Mouse (Mus musculus) adrenal gland, adult 18-20 months (tissue): ENCODE results near the gene Fbxo42. TPM values are rescaled to one million over a fixed set of nuclear protein-coding genes. Genes with fewer than 3 reads are reported as not detected.

Experiments used
- DNase-seq, 2 experiments: peaks; one replicate each; pipeline ENCODE4 v3.0.0; 2021 to 2022; ENCODE audit warnings: low spot score in 2 of 2
- long read RNA-seq, 2 experiments: library from polyadenylated mRNA; stranded (forward); transcript quantifications; one replicate each; pipeline ENCODE4 v2.0.0; 2021
- total RNA-seq, 2 experiments: library from RNA; stranded (reverse); gene quantifications; 1 replicate in 1 of 2; 2 replicates in 1 of 2; pipeline ENCODE4 v1.2.3; 2021

Gene Fbxo42
- 10 to 100 TPM; 21.1 to 23.1 TPM for total RNA-seq
- long read RNA-seq, experiment 1, full-length matches to known transcripts, result 9 of 17 reads
- long read RNA-seq, experiment 1, partial matches to known transcripts, result 1 of 17 reads
- long read RNA-seq, experiment 1, other reads (novel, unspliced or antisense), result 7 of 17 reads
- long read RNA-seq, experiment 2, full-length matches to known transcripts, result 2 of 9 reads
- long read RNA-seq, experiment 2, partial matches to known transcripts, result 4 of 9 reads
- long read RNA-seq, experiment 2, other reads (novel, unspliced or antisense), result 3 of 9 reads

- peak; percentile 96 to 98 for DNase-seq
Observed at GRCm38 (mm10) chr4:141147112-141148008, at the start of gene Fbxo42. Fbxo42 (plus strand) TSS chr4:141147913.

DNA sequence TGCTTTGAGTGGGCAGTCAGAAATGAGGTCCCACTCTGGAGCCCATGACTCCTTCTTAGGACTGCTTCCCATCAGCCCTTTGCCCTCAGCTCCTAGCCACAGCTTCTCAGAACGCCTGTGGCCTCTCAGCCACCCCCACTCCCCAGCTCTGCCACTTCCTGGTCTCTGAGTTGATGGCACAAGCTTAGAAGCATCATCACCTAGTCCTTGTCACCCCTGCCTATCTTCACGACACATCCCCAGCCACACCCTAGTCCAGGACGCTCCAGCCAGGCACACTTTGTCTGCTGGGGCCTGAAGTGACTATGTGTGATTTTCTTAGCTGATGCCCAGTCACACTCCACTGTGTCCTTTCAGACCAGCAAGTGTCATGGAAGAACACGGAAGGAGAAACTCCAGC lies 48.8 kb upstream of the Fbxo42 start:
- DNase-seq, result no peak

DNA sequence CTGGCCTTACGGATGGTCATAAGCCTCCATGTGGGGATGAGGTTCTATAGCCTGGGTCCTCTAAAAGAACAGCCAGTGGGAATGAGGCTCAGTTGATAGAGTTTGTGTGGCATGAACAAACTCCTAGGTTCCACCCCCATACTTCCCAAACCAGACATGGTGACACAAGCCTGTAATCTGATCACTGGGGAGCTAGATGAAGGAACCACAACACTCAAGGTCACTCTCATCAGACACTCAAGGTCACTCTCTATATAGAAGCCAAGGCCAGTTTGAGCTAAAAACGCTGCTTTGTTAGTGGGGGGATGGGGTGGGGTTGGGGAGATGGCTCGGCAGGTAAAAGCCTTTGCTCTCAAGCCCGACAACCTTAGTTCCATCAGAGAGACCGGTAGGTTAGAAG lies 47.8 kb upstream of the Fbxo42 start:
- no peak for DNase-seq

- DNase-seq, result no peak
Observed at GRCm38 (mm10) chr4:141101291-141101690, 46.4 kb upstream of the Fbxo42 start.

DNA sequence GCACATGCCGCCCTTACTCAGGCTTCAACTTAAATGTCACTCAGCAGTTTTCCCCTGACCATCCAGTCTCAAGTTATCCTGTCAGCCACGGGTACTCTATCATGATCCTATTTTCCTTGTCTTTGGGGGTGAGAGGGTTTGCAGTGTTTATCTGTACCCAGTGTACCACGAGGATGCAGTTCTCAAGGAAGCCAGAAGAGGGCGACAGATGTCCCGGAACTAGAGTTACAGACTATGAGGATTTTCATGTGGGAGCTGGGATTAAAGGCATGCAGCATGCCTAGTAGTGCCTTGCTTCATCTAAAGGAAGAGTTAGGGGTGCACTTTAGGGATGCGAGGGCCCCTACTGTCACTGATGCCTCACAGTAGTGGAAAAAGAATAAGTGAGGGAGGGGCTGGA lies 45.9 kb upstream of the Fbxo42 start:
- no peak for DNase-seq

GRCm38 (mm10) chr4:141106526-141107183 lies 41.1 kb upstream of the Fbxo42 start:
- no peak for DNase-seq

GRCm38 (mm10) chr4:141108196-141108732 lies 39.4 kb upstream of the Fbxo42 start:
- no peak for DNase-seq

- no peak for DNase-seq
Observed at GRCm38 (mm10) chr4:141113831-141114230, 33.9 kb upstream of the Fbxo42 start.

DNA sequence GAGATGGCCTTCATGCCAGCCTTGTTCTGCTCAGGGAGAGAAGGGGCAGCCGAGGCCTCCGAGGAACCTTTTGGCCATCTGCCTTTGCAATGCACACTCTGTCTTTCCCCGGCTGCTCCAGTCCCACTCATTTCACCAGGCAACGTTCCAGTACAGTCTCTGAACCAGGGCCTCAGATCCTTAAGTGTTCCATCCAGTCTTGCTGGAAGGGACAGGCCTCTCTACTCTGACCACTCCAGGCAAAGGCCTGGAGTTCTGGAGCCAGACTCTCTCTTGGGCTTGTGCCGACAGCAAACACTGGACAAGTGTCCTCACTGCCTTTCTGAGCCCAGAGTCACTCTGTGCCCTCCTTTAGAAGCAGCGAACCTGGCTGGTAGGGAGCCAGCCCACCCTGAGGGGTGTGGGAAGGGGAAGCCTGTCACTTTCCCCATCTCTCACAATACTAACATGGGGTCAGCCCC lies 33.2 kb upstream of the Fbxo42 start:
- DNase-seq, result no peak

GRCm38 (mm10) chr4:141115398-141115797 lies 32.3 kb upstream of the Fbxo42 start:
- DNase-seq, result no peak

- no peak for DNase-seq
Observed at GRCm38 (mm10) chr4:141118691-141119090, 29.0 kb upstream of the Fbxo42 start.

GRCm38 (mm10) chr4:141120700-141121099 lies 27.0 kb upstream of the Fbxo42 start:
- DNase-seq, result no peak

GRCm38 (mm10) chr4:141122663-141123062 lies 25.1 kb upstream of the Fbxo42 start:
- no peak for DNase-seq

GRCm38 (mm10) chr4:141123065-141123464 lies 24.6 kb upstream of the Fbxo42 start:
- no peak for DNase-seq

DNA sequence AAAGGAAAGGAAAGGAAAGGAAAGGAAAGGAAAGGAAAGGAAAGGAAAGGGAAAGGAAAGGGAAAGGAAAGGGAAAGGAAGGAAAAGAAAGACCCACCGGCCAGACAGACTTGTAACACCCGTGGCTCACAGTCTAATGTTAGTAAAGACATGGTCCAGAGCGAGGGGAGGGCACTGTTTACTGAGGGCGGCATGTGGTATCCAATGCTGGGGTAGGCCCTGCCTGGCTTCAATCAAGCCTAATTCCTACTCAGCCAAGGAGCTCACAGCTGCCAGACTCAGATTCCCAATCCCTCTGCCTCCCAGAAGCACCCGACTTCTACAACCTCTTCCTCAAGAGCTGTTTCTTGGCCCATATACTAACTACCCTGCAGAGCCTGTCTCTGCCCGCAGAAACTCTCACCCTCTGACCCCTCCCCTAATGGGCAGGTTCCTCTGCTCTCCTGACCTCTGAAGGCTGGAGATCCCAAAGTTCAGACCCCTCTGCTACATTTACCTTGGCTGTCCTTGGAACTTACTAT lies 18.5 kb upstream of the Fbxo42 start:
- DNase-seq, result no peak

- no peak for DNase-seq
Observed at GRCm38 (mm10) chr4:141130704-141131342, 16.9 kb upstream of the Fbxo42 start.

DNA sequence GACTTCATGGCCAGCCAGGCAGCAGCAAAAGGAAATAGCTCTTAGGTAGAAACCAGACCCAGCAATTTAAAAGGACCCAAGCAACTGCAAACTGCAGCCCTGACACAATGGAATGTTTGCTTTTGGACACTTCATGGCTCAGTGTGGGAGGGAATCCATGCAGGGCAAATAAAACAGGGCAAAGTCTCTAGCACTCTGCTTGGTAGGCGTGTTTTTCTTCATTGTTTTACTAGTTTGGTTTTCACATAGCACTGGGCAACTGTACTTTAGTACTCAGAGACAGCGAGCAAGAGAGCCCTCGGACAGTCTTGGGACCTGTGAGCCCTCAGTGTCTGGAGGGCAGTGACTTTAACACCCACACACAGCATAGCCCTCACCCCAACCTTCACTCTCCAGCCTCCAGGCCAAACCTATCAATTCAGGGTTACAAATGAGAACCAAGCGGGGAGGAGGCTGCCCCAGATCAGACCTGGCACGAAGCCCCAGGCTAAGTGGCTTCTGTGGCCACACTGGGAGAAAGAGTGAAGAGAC lies 16.1 kb upstream of the Fbxo42 start:
- DNase-seq, result no peak

GRCm38 (mm10) chr4:141132191-141132590 lies 15.5 kb upstream of the Fbxo42 start:
- DNase-seq, result no peak

- no peak for DNase-seq
Observed at GRCm38 (mm10) chr4:141133227-141133626, 14.5 kb upstream of the Fbxo42 start.

DNA sequence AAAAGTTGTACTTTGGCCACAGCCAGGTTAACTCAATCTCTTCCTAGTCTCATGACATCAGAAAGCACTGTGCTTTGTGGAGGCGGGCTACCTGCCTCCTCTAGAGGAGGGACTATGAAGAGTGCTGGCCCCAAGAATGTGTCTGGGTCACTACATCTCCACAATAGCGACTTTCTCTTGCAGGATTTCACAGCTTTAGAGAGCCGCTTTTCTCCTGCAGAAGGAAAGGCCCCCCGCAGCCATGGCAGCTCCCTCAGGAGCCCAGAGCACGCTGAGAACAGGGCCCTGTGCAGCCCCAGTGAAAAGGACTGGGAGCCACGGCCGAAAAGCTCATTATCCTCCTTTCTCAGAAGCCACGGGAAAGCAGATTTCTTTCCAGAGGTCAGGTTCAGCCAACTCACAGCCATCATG lies 13.7 kb upstream of the Fbxo42 start:
- DNase-seq, result no peak
